In genomic region chr4:115728721-115729120, GRCm38 (mm10) we compare ENCODE assay signal across 10 mouse cellular contexts. TPM values are rescaled to one million over a fixed set of nuclear protein-coding genes. Genes with fewer than 3 reads are reported as not detected.
DNase-seq lines count a peak whose midpoint lies in the region; ATAC-seq and TF ChIP-seq lines count a peak whose summit lies in the region.
"Had no signal": no experiment of that assay in that cellular context is flagged by ENCODE, and none has a peak within 500 bp of the region (broad histone marks: within the 10 kb centered on the region; RNA-seq: fewer than 3 reads in every experiment).

No protein-coding gene starts in this region.

- no peaks in the 10 kb centered on the region for H3K9me3 ChIP-seq in hindbrain, embryonic 10.5 days
- no peaks in the 10 kb centered on the region for H3K9me3 ChIP-seq in hindbrain, embryonic 12.5 days (replicated peaks)
- no peaks in the 10 kb centered on the region for H3K9me3 ChIP-seq in limb, embryonic 14.5 days (ENCODE audit: control insufficient read depth, low read length)

- H3K4me3 ChIP-seq in hindbrain, embryonic 10.5 days = no peak overlapping the region
- H3K4me3 ChIP-seq in hindbrain, embryonic 12.5 days = no peak overlapping the region
- H3K4me3 ChIP-seq in limb, embryonic 14.5 days (replicated peaks; ENCODE audit: low read length) = no peak overlapping the region
- no peak overlapping the region for H3K4me3 ChIP-seq in cerebellum, adult 2 months (replicated peaks; ENCODE audit: insufficient read depth, low read depth, low read length)
- no peak overlapping the region for H3K4me3 ChIP-seq in left cerebral cortex, adult 2 months

- no peak overlapping the region for H3K27ac ChIP-seq in hindbrain, embryonic 10.5 days
- H3K27ac ChIP-seq in hindbrain, embryonic 12.5 days = no peak overlapping the region
- no peak overlapping the region for H3K27ac ChIP-seq in limb, embryonic 14.5 days (replicated peaks; ENCODE audit: low read depth, low read length)
- no peak overlapping the region for H3K27ac ChIP-seq in cerebellum, adult 2 months (ENCODE audit: insufficient read depth, low read length)
- H3K27ac ChIP-seq in left cerebral cortex, adult 2 months = no peak overlapping the region

- no peaks in the 10 kb centered on the region for H3K4me1 ChIP-seq in hindbrain, embryonic 10.5 days (replicated peaks)
- H3K4me1 ChIP-seq in hindbrain, embryonic 12.5 days = no peaks in the 10 kb centered on the region
- no peaks in the 10 kb centered on the region for H3K4me1 ChIP-seq in limb, embryonic 14.5 days (ENCODE audit: control insufficient read depth, insufficient read depth, low read length)
- no peaks in the 10 kb centered on the region for H3K4me1 ChIP-seq in cerebellum, adult 2 months (ENCODE audit: control insufficient read depth, insufficient read depth, low read length)

- H3K36me3 ChIP-seq in hindbrain, embryonic 10.5 days = no peaks in the 10 kb centered on the region
- H3K36me3 ChIP-seq in hindbrain, embryonic 12.5 days = no peaks in the 10 kb centered on the region
- no peaks in the 10 kb centered on the region for H3K36me3 ChIP-seq in limb, embryonic 14.5 days (ENCODE audit: control insufficient read depth, insufficient read depth, low read length)

- no peak overlapping the region for H3K4me2 ChIP-seq in hindbrain, embryonic 12.5 days (replicated peaks)
- H3K4me2 ChIP-seq in limb, embryonic 14.5 days (replicated peaks; ENCODE audit: low read depth, low read length, severe bottlenecking) = no peak overlapping the region

- ATAC-seq in hindbrain, embryonic 12.5 days (ENCODE audit: low FRiP score) = no peak
- ATAC-seq in limb, embryonic 14.5 days (ENCODE audit: low FRiP score, low read depth) = no peak

- 19% methylated on average over 5 of the region's 5 CpGs for WGBS in hindbrain, embryonic 10.5 days
- WGBS in hindbrain, embryonic 12.5 days = 18% methylated on average over 5 of the region's 5 CpGs
- WGBS in limb, embryonic 14.5 days = 13% methylated on average over 5 of the region's 5 CpGs
- 14% methylated on average over 5 of the region's 5 CpGs for WGBS in cerebellum, adult 2 months

- peak; percentile 56 for DNase-seq in hindbrain, embryonic 10.5 days (ENCODE audit: low spot score)
- peak; percentile 80 for DNase-seq in ES-CJ7 (ENCODE audit: low read depth, low spot score)
- DNase-seq in c-Kit-positive CD71-positive TER-119-negative erythroid progenitor cells, embryonic 14.5 days (ENCODE audit: low read depth) = peak; percentile 45
- DNase-seq in limb, embryonic 14.5 days (ENCODE audit: low spot score) = peak; percentile 86
- peak; percentile 53 for DNase-seq in thymus, postnatal 0 days (ENCODE audit: low spot score)
- DNase-seq in cerebellum, adult 2 months = no peak
- no peak for DNase-seq in left cerebral cortex, adult 2 months (ENCODE audit: extremely low spot score in 1 of 2, low spot score in 2 of 2)

- no peak for TF ChIP-seq CTCF in cerebellum, adult 2 months (IDR thresholded peaks at IDR 0.05; ENCODE audit: borderline replicate concordance, insufficient read depth, low read depth, low read length)
- TF ChIP-seq CTCF in left cerebral cortex, adult 2 months (IDR thresholded peaks at IDR 0.05) = no peak

- H3K27me3 ChIP-seq in hindbrain, embryonic 10.5 days (ENCODE audit: insufficient read depth, poor library complexity, severe bottlenecking) = no peaks in the 10 kb centered on the region
- H3K27me3 ChIP-seq in hindbrain, embryonic 12.5 days = 0 out of 2 replicates have a peak, but pooled peaks cover 10% of the 10 kb centered on the region
- no peaks in the 10 kb centered on the region for H3K27me3 ChIP-seq in limb, embryonic 14.5 days (ENCODE audit: control insufficient read depth, insufficient read depth, low read length)
- no peaks in the 10 kb centered on the region; the same call in 1 of the 2 replicates for H3K27me3 ChIP-seq in cerebellum, adult 2 months (ENCODE audit: control insufficient read depth, insufficient read depth, low read length)

- TF ChIP-seq POLR2A in limb, embryonic 14.5 days (IDR thresholded peaks at IDR 0.05; ENCODE audit: borderline replicate concordance, extremely low read depth, insufficient read depth, insufficient read length) = no peak
- no peak for TF ChIP-seq POLR2A in cerebellum, adult 2 months (IDR thresholded peaks at IDR 0.05; ENCODE audit: borderline replicate concordance, insufficient read depth, low read length)

- no peak overlapping the region for H3K9ac ChIP-seq in hindbrain, embryonic 12.5 days
- H3K9ac ChIP-seq in limb, embryonic 14.5 days (ENCODE audit: low read depth, low read length, severe bottlenecking) = no peak overlapping the region

- intact Hi-C loops in left cerebral cortex, adult 2 months (cut with DNase I) = no loop called here

RNA-seq across cellular contexts. Expression of gene Efcab14, which starts 8.8 kb away (rescaled TPM):
- 31.0 and 33.7 TPM in 2 replicates for polyA plus RNA-seq in hindbrain, embryonic 10.5 days (2016; fragmentation: Nextera tagmentation; extraction: Ambion mirVana)
- 29.5 and 33.6 TPM in 2 replicates for polyA plus RNA-seq in hindbrain, embryonic 12.5 days (2016; fragmentation: Nextera tagmentation; extraction: Ambion mirVana)
- 24.8 and 26.3 TPM in 2 replicates for polyA plus RNA-seq in limb, embryonic 14.5 days (2012; rRNA removed)
- 35.2 and 40.2 TPM in 2 replicates for polyA plus RNA-seq in limb, embryonic 14.5 days (2014; fragmentation: Nextera tagmentation; extraction: Ambion mirVana)
- polyA plus RNA-seq in thymus, postnatal 0 days (2015; fragmentation: Nextera tagmentation; extraction: Ambion mirVana) = 24.5 and 28.3 TPM in 2 replicates
- 46.7 and 52.5 TPM in 2 replicates for polyA plus RNA-seq in cerebellum, adult 2 months (2012; rRNA removed)
- 10 to 100 TPM; 50.7 to 52.5 TPM for total RNA-seq in left cerebral cortex, adult 2 months (2021)

RNA-seq across cellular contexts. Expression of gene Tex38, which starts 52.1 kb away (rescaled TPM):
- 0.20 TPM in 1 of 2 replicates, not detected in the other for polyA plus RNA-seq in hindbrain, embryonic 10.5 days (2016; fragmentation: Nextera tagmentation; extraction: Ambion mirVana)
- 0.30 TPM in 1 of 2 replicates, not detected in the other for polyA plus RNA-seq in hindbrain, embryonic 12.5 days (2016; fragmentation: Nextera tagmentation; extraction: Ambion mirVana)
- polyA plus RNA-seq in limb, embryonic 14.5 days (2012; rRNA removed) = 0.50 and 1.0 TPM in 2 replicates
- polyA plus RNA-seq in limb, embryonic 14.5 days (2014; fragmentation: Nextera tagmentation; extraction: Ambion mirVana) = 0.32 TPM in 1 of 2 replicates, not detected in the other
- polyA plus RNA-seq in thymus, postnatal 0 days (2015; fragmentation: Nextera tagmentation; extraction: Ambion mirVana) = 0.27 and 0.35 TPM in 2 replicates
- polyA plus RNA-seq in cerebellum, adult 2 months (2012; rRNA removed) = 0.43 TPM in 2 replicates
- under 1 TPM in 1 of 2 experiments, not detected in 1; 0.75 TPM for total RNA-seq in left cerebral cortex, adult 2 months (2021)
- total RNA-seq: left cerebral cortex, postnatal 10 days had no signal
- polyA plus RNA-seq: small intestine, adult 2 months had no signal

RNA-seq across cellular contexts. Expression of gene Atpaf1, which starts 55.9 kb away (rescaled TPM):
- polyA plus RNA-seq in hindbrain, embryonic 10.5 days (2016; fragmentation: Nextera tagmentation; extraction: Ambion mirVana) = 38.3 and 49.9 TPM in 2 replicates
- polyA plus RNA-seq in hindbrain, embryonic 12.5 days (2016; fragmentation: Nextera tagmentation; extraction: Ambion mirVana) = 41.4 and 42.1 TPM in 2 replicates
- 29.9 and 35.5 TPM in 2 replicates for polyA plus RNA-seq in limb, embryonic 14.5 days (2012; rRNA removed)
- polyA plus RNA-seq in limb, embryonic 14.5 days (2014; fragmentation: Nextera tagmentation; extraction: Ambion mirVana) = 57.1 and 58.4 TPM in 2 replicates
- polyA plus RNA-seq in thymus, postnatal 0 days (2015; fragmentation: Nextera tagmentation; extraction: Ambion mirVana) = 42.7 and 51.1 TPM in 2 replicates
- 71.2 and 81.2 TPM in 2 replicates for polyA plus RNA-seq in cerebellum, adult 2 months (2012; rRNA removed)
- total RNA-seq in left cerebral cortex, adult 2 months (2021) = 10 to 100 TPM; 74.6 to 74.8 TPM

Comparison
In these comparisons a context has a peak if more than half of its experiments do, and no peak if none do; other contexts are left out.
1. DNase-seq: peak in hindbrain, embryonic 10.5 days (single experiment), ES-CJ7 (single experiment), c-Kit-positive CD71-positive TER-119-negative erythroid progenitor cells, embryonic 14.5 days (single experiment), limb, embryonic 14.5 days (single experiment) and thymus, postnatal 0 days (single experiment); none in cerebellum, adult 2 months (0 of 2) and left cerebral cortex, adult 2 months (0 of 2).